Mouse (Mus musculus) liver, adult 2 months (tissue): ENCODE measurements at regions not wholly inside any gene's neighbourhood (a gene's known extent, or its start where the extent isn't known, plus 50 kb on each side); places are given as distances from the start of the nearest gene placed in this dataset.

ENCODE experiments used
- DNase-seq: peaks from one replicate; pipeline ENCODE4 v3.0.0-alpha.2; 2011; ENCODE audit warnings: low read depth, low spot score; ENCODE audit errors: extremely low read depth
- H3K27ac ChIP-seq: fragments of 200-500 bp; replicated peaks from 2 replicates; pipeline ENCODE4 v1.5.1; 2012; ENCODE audit warnings: low read depth, mild to moderate bottlenecking, control low read depth, inconsistent platforms, low read length; ENCODE audit not compliant: insufficient read depth
- H3K27me3 ChIP-seq: fragments of 200-500 bp; 2 replicates; pipeline ENCODE4 v1.6.1; 2012; ENCODE audit warnings: mild to moderate bottlenecking, moderate library complexity, low read length, inconsistent platforms; ENCODE audit not compliant: control insufficient read depth, insufficient read depth
- H3K36me3 ChIP-seq: fragments of 200-500 bp; 2 replicates; pipeline ENCODE4 v1.6.1; 2012; ENCODE audit warnings: low read length, inconsistent platforms; ENCODE audit not compliant: control insufficient read depth, insufficient read depth
- H3K4me1 ChIP-seq: fragments of 200-500 bp; 2 replicates; pipeline ENCODE4 v1.6.1; 2011; ENCODE audit warnings: low read length; ENCODE audit not compliant: control insufficient read depth, insufficient read depth
- H3K4me3 ChIP-seq: fragments of 200-500 bp; 2 replicates; pipeline ENCODE4 v1.5.1; 2011; ENCODE audit warnings: low read depth, mild to moderate bottlenecking, control low read depth, low read length, moderate library complexity; ENCODE audit not compliant: insufficient read depth
- H3K79me2 ChIP-seq: fragments of 200-500 bp; 2 replicates; pipeline ENCODE4 v1.6.1; 2012; ENCODE audit warnings: inconsistent platforms, mild to moderate bottlenecking, low read length, moderate library complexity; ENCODE audit not compliant: control insufficient read depth, insufficient read depth
- H3K9ac ChIP-seq: fragments of 200-500 bp; 2 replicates; pipeline ENCODE4 v1.6.1; 2012; ENCODE audit warnings: low read depth, mild to moderate bottlenecking, control low read depth, inconsistent platforms, low read length
- CTCF ChIP-seq: fragments of 200-500 bp; IDR thresholded peaks from 2 replicates; pipeline ENCODE4 v1.5.1; 2011; ENCODE audit warnings: low read depth, low read length, control low read depth
- POLR2A ChIP-seq: fragments of 200-500 bp; IDR thresholded peaks from 2 replicates; pipeline ENCODE4 v1.6.1; 2011; ENCODE audit warnings: low read length, control low read depth; ENCODE audit not compliant: insufficient read depth; ENCODE audit errors: extremely low read depth
- WGBS: fragments of 180-500 bp; shearing (Covaris S2); methylation state at CpG from one replicate; pipeline ENCODE4 v1.1.7; 2018; 5-methylcytosine and 5-hydroxymethylcytosine counted together

- Histone ChIP-seq H3K4me3 (no peak overlapping the region), H3K36me3 (no peaks in the 10 kb centered on the region), H3K27ac (no peak overlapping the region), H3K4me1 (peaks cover 38% of the 10 kb centered on the region), H3K27me3 (no peaks in the 10 kb centered on the region), H3K79me2 (no peaks in the 10 kb centered on the region), H3K9ac (no peak overlapping the region)
- WGBS = 72% methylated on average over 12 of the region's 12 CpGs
- TF ChIP-seq CTCF (no peak), POLR2A (no peak)
- DNase-seq = peak; percentile 57
These were observed 69.5 kb downstream of the Aldh8a1 start for GRCm38 (mm10) chr10:21446641-21447040.

- H3K27me3 ChIP-seq = no peaks in the 10 kb centered on the region
- H3K79me2 ChIP-seq = no peaks in the 10 kb centered on the region
- H3K27ac ChIP-seq = no peak overlapping the region; the same call in 1 of the 2 replicates
- H3K36me3 ChIP-seq = no peaks in the 10 kb centered on the region
- no peak for TF ChIP-seq CTCF
- TF ChIP-seq POLR2A = no peak
- peaks cover 29% of the 10 kb centered on the region for H3K4me1 ChIP-seq
- H3K4me3 ChIP-seq = no peak overlapping the region
- WGBS = 87% methylated on average over 3 of the region's 3 CpGs
- DNase-seq = no peak
- H3K9ac ChIP-seq = no peak overlapping the region
These were observed 71.0 kb downstream of the Aldh8a1 start for GRCm38 (mm10) chr10:21448132-21448531.

- WGBS = 27% methylated on average over 5 of the region's 5 CpGs
- H3K9ac ChIP-seq = no peak overlapping the region
- peak; percentile 91 for DNase-seq
- peaks cover 22% of the 10 kb centered on the region for H3K4me1 ChIP-seq
- H3K27ac ChIP-seq = no peak overlapping the region
- no peak overlapping the region for H3K4me3 ChIP-seq
- no peaks in the 10 kb centered on the region for H3K79me2 ChIP-seq
- TF ChIP-seq POLR2A (no peak), CTCF (no peak)
- H3K36me3 ChIP-seq = no peaks in the 10 kb centered on the region
- no peaks in the 10 kb centered on the region for H3K27me3 ChIP-seq
These were observed 71.9 kb downstream of the Aldh8a1 start for GRCm38 (mm10) chr10:21448942-21449341.

- no peak overlapping the region for H3K4me3 ChIP-seq
- TF ChIP-seq POLR2A = no peak
- no peak for DNase-seq
- no peaks in the 10 kb centered on the region for H3K27me3 ChIP-seq
- no peaks in the 10 kb centered on the region for H3K36me3 ChIP-seq
- no peaks in the 10 kb centered on the region for H3K79me2 ChIP-seq
- 98% methylated on average over 2 of the region's 2 CpGs for WGBS
- H3K9ac ChIP-seq = no peak overlapping the region
- peaks cover 4% of the 10 kb centered on the region for H3K4me1 ChIP-seq
- H3K27ac ChIP-seq = no peak overlapping the region
These were observed 75.5 kb downstream of the Aldh8a1 start for GRCm38 (mm10) chr10:21452611-21453010.

- DNase-seq = peak; percentile 52
- Histone ChIP-seq H3K27me3 (no peaks in the 10 kb centered on the region), H3K9ac (no peak overlapping the region), H3K79me2 (no peaks in the 10 kb centered on the region), H3K4me1 (peaks cover under 1% of the 10 kb centered on the region), H3K27ac (no peak overlapping the region), H3K4me3 (no peak overlapping the region), H3K36me3 (no peaks in the 10 kb centered on the region)
- 39% methylated on average over 3 of the region's 3 CpGs for WGBS
- TF ChIP-seq POLR2A (no peak), CTCF (no peak)
These were observed 76.4 kb downstream of the Aldh8a1 start for GRCm38 (mm10) chr10:21453527-21453926.

- H3K4me3 ChIP-seq = no peak overlapping the region
- no peaks in the 10 kb centered on the region for H3K27me3 ChIP-seq
- no peaks in the 10 kb centered on the region for H3K36me3 ChIP-seq
- H3K27ac ChIP-seq = no peak overlapping the region
- no peaks in the 10 kb centered on the region for H3K79me2 ChIP-seq
- TF ChIP-seq CTCF (no peak), POLR2A (no peak)
- H3K4me1 ChIP-seq = no peaks in the 10 kb centered on the region; the same call in 1 of the 2 replicates
- WGBS = 93% methylated on average over 5 of the region's 5 CpGs
- H3K9ac ChIP-seq = no peak overlapping the region
- DNase-seq = no peak
These were observed 77.1 kb downstream of the Aldh8a1 start for GRCm38 (mm10) chr10:21454153-21454552.
